ENCODE assay signal across 8 mouse cellular contexts in the genomic region with DNA sequence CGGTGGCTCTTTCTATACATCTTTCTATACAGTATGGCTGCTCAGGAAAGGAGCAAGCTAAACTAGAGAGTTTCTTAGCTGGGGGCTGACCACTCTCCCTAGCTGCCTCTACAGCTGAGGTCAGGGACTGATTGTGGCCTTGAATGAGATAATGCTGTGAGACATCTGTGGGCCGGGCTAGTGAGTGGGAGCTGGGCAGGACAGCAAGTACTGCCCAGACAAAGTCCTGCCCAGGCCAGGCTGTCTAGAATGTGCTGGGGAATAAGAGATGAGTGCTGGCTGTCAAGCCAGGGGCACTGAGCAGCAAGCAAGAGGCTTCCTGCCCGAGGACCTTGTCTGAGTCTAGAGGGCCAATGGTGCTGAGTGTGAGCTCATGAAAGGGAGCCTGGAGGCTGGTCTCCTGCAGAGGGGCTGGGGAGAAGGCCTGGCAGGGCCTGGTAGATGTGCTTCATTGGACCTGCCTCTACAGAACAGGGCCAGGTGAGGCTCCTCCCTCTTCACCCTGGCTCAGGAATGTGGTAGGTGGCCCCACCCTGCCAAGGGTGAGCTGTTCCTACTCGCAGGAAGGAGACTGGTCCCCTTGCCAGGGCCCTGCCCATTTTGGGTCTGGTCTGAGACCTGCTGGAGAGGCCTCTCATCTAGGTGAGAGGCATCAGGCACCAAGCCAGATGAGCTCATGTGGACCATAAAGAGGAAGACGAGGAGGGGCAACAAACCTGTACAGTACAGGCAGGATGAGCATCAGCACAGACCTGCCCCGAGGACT. TPM values are rescaled to one million over a fixed set of nuclear protein-coding genes. Genes with fewer than 3 reads are reported as not detected.
DNase-seq lines count a peak whose midpoint lies in the region; ATAC-seq and TF ChIP-seq lines count a peak whose summit lies in the region.

No protein-coding gene starts in this region.

- ATAC-seq in forebrain, embryonic 14.5 days, result no peak
- no peak for ATAC-seq in heart, embryonic 16.5 days (replicated peaks; ENCODE audit: extremely low read depth, insufficient read depth, low FRiP score)
- ATAC-seq in limb, embryonic 14.5 days (ENCODE audit: low FRiP score, low read depth), result no peak
- ATAC-seq in megakaryocyte-erythroid progenitor cell, adult 5-6 weeks (replicated peaks; ENCODE audit: low FRiP score, low TSS enrichment, poor library complexity, severe bottlenecking), result no peak

- H3K4me2 ChIP-seq in forebrain, embryonic 14.5 days (ENCODE audit: low read length), result no peak overlapping the region
- peak overlapping the region; percentile 77 for H3K4me2 ChIP-seq in heart, embryonic 16.5 days (ENCODE audit: low read depth, low read length)
- peak overlapping the region; percentile 76; the same call in 1 of the 2 replicates for H3K4me2 ChIP-seq in limb, embryonic 14.5 days (replicated peaks; ENCODE audit: low read depth, low read length, severe bottlenecking)

- TF ChIP-seq POLR2A in limb, embryonic 14.5 days (IDR thresholded peaks at IDR 0.05; ENCODE audit: borderline replicate concordance, extremely low read depth, insufficient read depth, insufficient read length), result no peak

- H3K9ac ChIP-seq in forebrain, embryonic 14.5 days (ENCODE audit: low read length), result no peak overlapping the region
- H3K9ac ChIP-seq in heart, embryonic 16.5 days (ENCODE audit: low read length), result no peak overlapping the region
- peak overlapping the region; percentile 56; the same call in 1 of the 2 replicates for H3K9ac ChIP-seq in limb, embryonic 14.5 days (ENCODE audit: low read depth, low read length, severe bottlenecking)

- no peak overlapping the region for H3K27ac ChIP-seq in forebrain, embryonic 10.5 days
- H3K27ac ChIP-seq in forebrain, embryonic 14.5 days (ENCODE audit: low read depth, low read length), result no peak overlapping the region
- H3K27ac ChIP-seq in heart, embryonic 16.5 days (ENCODE audit: low read length), result no peak overlapping the region
- H3K27ac ChIP-seq in limb, embryonic 14.5 days (replicated peaks; ENCODE audit: low read depth, low read length), result no peak overlapping the region

- H3K36me3 ChIP-seq in forebrain, embryonic 10.5 days (replicated peaks), result peaks cover 53% of the 10 kb centered on the region
- H3K36me3 ChIP-seq in forebrain, embryonic 14.5 days (ENCODE audit: control insufficient read depth, insufficient read depth, low read length), result peaks cover 45% of the 10 kb centered on the region
- peaks cover 29% of the 10 kb centered on the region for H3K36me3 ChIP-seq in heart, embryonic 16.5 days (ENCODE audit: control insufficient read depth, insufficient read depth)
- H3K36me3 ChIP-seq in limb, embryonic 14.5 days (ENCODE audit: control insufficient read depth, insufficient read depth, low read length), result peaks cover 48% of the 10 kb centered on the region

- H3K4me3 ChIP-seq in forebrain, embryonic 10.5 days, result peak overlapping the region; percentile 55
- no peak overlapping the region for H3K4me3 ChIP-seq in forebrain, embryonic 14.5 days (ENCODE audit: low read depth, low read length)
- peak overlapping the region; percentile 53 for H3K4me3 ChIP-seq in heart, embryonic 16.5 days (ENCODE audit: low read length)
- H3K4me3 ChIP-seq in limb, embryonic 14.5 days (replicated peaks; ENCODE audit: low read length), result peak overlapping the region; percentile 44

- H3K27me3 ChIP-seq in forebrain, embryonic 10.5 days (ENCODE audit: poor library complexity, severe bottlenecking), result peaks cover 49% of the 10 kb centered on the region
- H3K27me3 ChIP-seq in forebrain, embryonic 14.5 days (replicated peaks; ENCODE audit: control insufficient read depth, insufficient read depth, low read length), result peaks cover 21% of the 10 kb centered on the region; the same call in 1 of the 2 replicates
- no peaks in the 10 kb centered on the region; the same call in 1 of the 2 replicates for H3K27me3 ChIP-seq in heart, embryonic 16.5 days (ENCODE audit: control insufficient read depth, insufficient read depth, low read length)
- H3K27me3 ChIP-seq in limb, embryonic 14.5 days (ENCODE audit: control insufficient read depth, insufficient read depth, low read length), result 0 out of 2 replicates have a peak, but pooled peaks cover 8% of the 10 kb centered on the region

- 77% methylated on average over 6 of the region's 6 CpGs for WGBS in forebrain, embryonic 10.5 days
- 72% methylated on average over 6 of the region's 6 CpGs for WGBS in forebrain, embryonic 14.5 days
- 59% methylated on average over 6 of the region's 6 CpGs for WGBS in heart, embryonic 16.5 days
- 57% methylated on average over 6 of the region's 6 CpGs for WGBS in limb, embryonic 14.5 days

- no peak for DNase-seq in forebrain, embryonic 10.5 days (ENCODE audit: extremely low spot score, low spot score)
- no peak for DNase-seq in forebrain, embryonic 14.5 days (ENCODE audit: low spot score)
- DNase-seq in adrenal gland, postnatal 14 days, result peak; percentile 83
- DNase-seq in limb, embryonic 14.5 days (ENCODE audit: low spot score), result no peak
- peak; percentile 91 for DNase-seq in urinary bladder, postnatal 14 days (ENCODE audit: low spot score)
- DNase-seq in natural killer cell, adult 2 months (ENCODE audit: low spot score in 2 of 2), result no peak

- no peaks in the 10 kb centered on the region for H3K9me3 ChIP-seq in forebrain, embryonic 10.5 days
- H3K9me3 ChIP-seq in forebrain, embryonic 14.5 days (replicated peaks; ENCODE audit: control insufficient read depth, low read length), result no peaks in the 10 kb centered on the region
- H3K9me3 ChIP-seq in heart, embryonic 16.5 days (replicated peaks; ENCODE audit: control insufficient read depth, low read length), result no peaks in the 10 kb centered on the region
- H3K9me3 ChIP-seq in limb, embryonic 14.5 days (ENCODE audit: control insufficient read depth, low read length), result no peaks in the 10 kb centered on the region

- H3K4me1 ChIP-seq in forebrain, embryonic 10.5 days, result peaks cover 58% of the 10 kb centered on the region
- peaks cover 9% of the 10 kb centered on the region for H3K4me1 ChIP-seq in forebrain, embryonic 14.5 days (ENCODE audit: control insufficient read depth, insufficient read depth, low read length)
- peaks cover 28% of the 10 kb centered on the region for H3K4me1 ChIP-seq in heart, embryonic 16.5 days (ENCODE audit: control insufficient read depth, insufficient read depth, low read length)
- peaks cover 29% of the 10 kb centered on the region for H3K4me1 ChIP-seq in limb, embryonic 14.5 days (ENCODE audit: control insufficient read depth, insufficient read depth, low read length)

RNA-seq across cellular contexts. Expression of gene Agap3, which starts 23.7 kb away (rescaled TPM):
- polyA plus RNA-seq in forebrain, embryonic 10.5 days (2016; fragmentation: Nextera tagmentation; extraction: Ambion mirVana), result 24.1 and 29.0 TPM in 2 replicates
- polyA plus RNA-seq in forebrain, embryonic 14.5 days (2014; fragmentation: Nextera tagmentation; extraction: Ambion mirVana), result 47.5 and 49.5 TPM in 2 replicates
- 64.0 and 72.0 TPM in 2 replicates for total RNA-seq in adrenal gland, postnatal 14 days (2021)
- 15.5 and 18.4 TPM in 2 replicates for polyA plus RNA-seq in heart, embryonic 16.5 days (2015; fragmentation: Nextera tagmentation; extraction: Ambion mirVana)
- polyA plus RNA-seq in limb, embryonic 14.5 days (2012; rRNA removed), result 103 and 114 TPM in 2 replicates
- 57.9 and 61.7 TPM in 2 replicates for polyA plus RNA-seq in limb, embryonic 14.5 days (2014; fragmentation: Nextera tagmentation; extraction: Ambion mirVana)
- 36.5 and 53.3 TPM in 2 replicates for total RNA-seq in megakaryocyte-erythroid progenitor cell, adult 5-6 weeks (2014; fragmentation: Nextera tagmentation)
- total RNA-seq in megakaryocyte-erythroid progenitor cell, adult 5-6 weeks (2017), result 21.7 and 33.3 TPM in 2 replicates

RNA-seq across cellular contexts. Expression of gene Tmub1, which starts 28.0 kb away (rescaled TPM):
- polyA plus RNA-seq in forebrain, embryonic 10.5 days (2016; fragmentation: Nextera tagmentation; extraction: Ambion mirVana), result 28.4 and 31.8 TPM in 2 replicates
- 45.5 and 47.5 TPM in 2 replicates for polyA plus RNA-seq in forebrain, embryonic 14.5 days (2014; fragmentation: Nextera tagmentation; extraction: Ambion mirVana)
- 8.6 and 10.6 TPM in 2 replicates for total RNA-seq in adrenal gland, postnatal 14 days (2021)
- polyA plus RNA-seq in heart, embryonic 16.5 days (2015; fragmentation: Nextera tagmentation; extraction: Ambion mirVana), result 18.4 and 20.3 TPM in 2 replicates
- polyA plus RNA-seq in limb, embryonic 14.5 days (2012; rRNA removed), result 29.8 and 35.5 TPM in 2 replicates
- 23.2 and 23.5 TPM in 2 replicates for polyA plus RNA-seq in limb, embryonic 14.5 days (2014; fragmentation: Nextera tagmentation; extraction: Ambion mirVana)
- total RNA-seq in megakaryocyte-erythroid progenitor cell, adult 5-6 weeks (2014; fragmentation: Nextera tagmentation), result 10.5 and 11.4 TPM in 2 replicates
- 5.6 and 6.2 TPM in 2 replicates for total RNA-seq in megakaryocyte-erythroid progenitor cell, adult 5-6 weeks (2017)

RNA-seq across cellular contexts. Expression of gene Fastk, which starts 30.6 kb away (rescaled TPM):
- polyA plus RNA-seq in forebrain, embryonic 10.5 days (2016; fragmentation: Nextera tagmentation; extraction: Ambion mirVana), result 106 and 108 TPM in 2 replicates
- polyA plus RNA-seq in forebrain, embryonic 14.5 days (2014; fragmentation: Nextera tagmentation; extraction: Ambion mirVana), result 89.3 and 94.3 TPM in 2 replicates
- total RNA-seq in adrenal gland, postnatal 14 days (2021), result 113 and 122 TPM in 2 replicates
- polyA plus RNA-seq in heart, embryonic 16.5 days (2015; fragmentation: Nextera tagmentation; extraction: Ambion mirVana), result 209 and 225 TPM in 2 replicates
- 295 and 397 TPM in 2 replicates for polyA plus RNA-seq in limb, embryonic 14.5 days (2012; rRNA removed)
- 113 and 120 TPM in 2 replicates for polyA plus RNA-seq in limb, embryonic 14.5 days (2014; fragmentation: Nextera tagmentation; extraction: Ambion mirVana)
- 101 and 135 TPM in 2 replicates for total RNA-seq in megakaryocyte-erythroid progenitor cell, adult 5-6 weeks (2014; fragmentation: Nextera tagmentation)
- 14.1 and 30.4 TPM in 2 replicates for total RNA-seq in megakaryocyte-erythroid progenitor cell, adult 5-6 weeks (2017)

RNA-seq across cellular contexts. Expression of gene Gbx1, which starts 51.3 kb away (rescaled TPM):
- polyA plus RNA-seq in forebrain, embryonic 10.5 days (2016; fragmentation: Nextera tagmentation; extraction: Ambion mirVana), result 0.09 and 0.21 TPM in 2 replicates
- polyA plus RNA-seq in forebrain, embryonic 14.5 days (2014; fragmentation: Nextera tagmentation; extraction: Ambion mirVana), result 0.49 and 0.51 TPM in 2 replicates
- not detected in 2 replicates for total RNA-seq in adrenal gland, postnatal 14 days (2021)
- polyA plus RNA-seq in heart, embryonic 16.5 days (2015; fragmentation: Nextera tagmentation; extraction: Ambion mirVana), result not detected in 2 replicates
- polyA plus RNA-seq in limb, embryonic 14.5 days (2012; rRNA removed), result 0.04 and 0.05 TPM in 2 replicates
- not detected in 2 replicates for polyA plus RNA-seq in limb, embryonic 14.5 days (2014; fragmentation: Nextera tagmentation; extraction: Ambion mirVana)
- total RNA-seq in megakaryocyte-erythroid progenitor cell, adult 5-6 weeks (2014; fragmentation: Nextera tagmentation), result not detected in 2 replicates
- not detected in 2 replicates for total RNA-seq in megakaryocyte-erythroid progenitor cell, adult 5-6 weeks (2017)

RNA-seq across cellular contexts. Expression of gene Slc4a2, which starts 52.0 kb away (rescaled TPM):
- 32.8 and 33.6 TPM in 2 replicates for polyA plus RNA-seq in forebrain, embryonic 10.5 days (2016; fragmentation: Nextera tagmentation; extraction: Ambion mirVana)
- 11.5 and 14.6 TPM in 2 replicates for polyA plus RNA-seq in forebrain, embryonic 14.5 days (2014; fragmentation: Nextera tagmentation; extraction: Ambion mirVana)
- 57.6 and 60.5 TPM in 2 replicates for total RNA-seq in adrenal gland, postnatal 14 days (2021)
- 29.2 and 32.5 TPM in 2 replicates for polyA plus RNA-seq in heart, embryonic 16.5 days (2015; fragmentation: Nextera tagmentation; extraction: Ambion mirVana)
- polyA plus RNA-seq in limb, embryonic 14.5 days (2012; rRNA removed), result 69.1 and 84.1 TPM in 2 replicates
- polyA plus RNA-seq in limb, embryonic 14.5 days (2014; fragmentation: Nextera tagmentation; extraction: Ambion mirVana), result 30.0 and 37.1 TPM in 2 replicates
- total RNA-seq in megakaryocyte-erythroid progenitor cell, adult 5-6 weeks (2014; fragmentation: Nextera tagmentation), result 22.8 and 24.7 TPM in 2 replicates
- total RNA-seq in megakaryocyte-erythroid progenitor cell, adult 5-6 weeks (2017), result 15.5 and 16.4 TPM in 2 replicates

Comparison
In these comparisons a context has a peak if more than half of its experiments do, and no peak if none do; other contexts are left out.
1. DNase-seq: peak in adrenal gland, postnatal 14 days (single experiment) and urinary bladder, postnatal 14 days (single experiment); none in forebrain, embryonic 10.5 days (single experiment), forebrain, embryonic 14.5 days (single experiment), limb, embryonic 14.5 days (single experiment) and natural killer cell, adult 2 months (0 of 2).